Mouse (Mus musculus) spleen, adult 2 months (tissue): ENCODE data around the gene Mrpl40. TPM values are rescaled to one million over a fixed set of nuclear protein-coding genes. Genes with fewer than 3 reads are reported as not detected.
"Not testable (repeated sequence)": the region's sequence is repeated elsewhere in the genome, so short reads cannot be mapped to it uniquely, and the experiment has no call there.

Experiments used
- DNase-seq, 2 experiments: peaks; one replicate each; pipeline versions ENCODE4 v3.0.0 to v3.0.0-alpha.2; 2012 to 2021; ENCODE audit warnings: low spot score in 2 of 2, low read depth in 1 of 2
- H3K27ac ChIP-seq: fragments of 200-500 bp; 2 replicates; pipeline ENCODE4 v1.5.1; 2012; ENCODE audit warnings: low read length, inconsistent platforms; ENCODE audit not compliant: insufficient read depth
- H3K27me3 ChIP-seq: fragments of 200-500 bp; 2 replicates; pipeline ENCODE4 v1.6.1; 2012; ENCODE audit warnings: mild to moderate bottlenecking, moderate library complexity, low read length, inconsistent platforms; ENCODE audit not compliant: control insufficient read depth, insufficient read depth
- H3K36me3 ChIP-seq: fragments of 200-500 bp; 2 replicates; pipeline ENCODE4 v1.6.1; 2012; ENCODE audit warnings: mild to moderate bottlenecking, low read length, inconsistent platforms; ENCODE audit not compliant: control insufficient read depth, insufficient read depth
- H3K4me1 ChIP-seq: fragments of 200-500 bp; 2 replicates; pipeline ENCODE4 v1.6.1; 2011; ENCODE audit warnings: inconsistent platforms; ENCODE audit not compliant: control insufficient read depth, insufficient read depth, insufficient read length
- H3K4me3 ChIP-seq: fragments of 200-500 bp; 2 replicates; pipeline ENCODE4 v1.5.1; 2011; ENCODE audit warnings: mild to moderate bottlenecking, inconsistent platforms; ENCODE audit not compliant: insufficient read depth, insufficient read length; ENCODE audit errors: extremely low read depth
- CTCF ChIP-seq: fragments of 200-500 bp; IDR thresholded peaks from 2 replicates; pipeline ENCODE4 v1.5.1; 2011; ENCODE audit warnings: mild to moderate bottlenecking, inconsistent platforms; ENCODE audit not compliant: insufficient read depth, insufficient read length, insufficient replicate concordance; ENCODE audit errors: extremely low read depth
- POLR2A ChIP-seq: fragments of 200-500 bp; IDR thresholded peaks from 2 replicates; pipeline ENCODE4 v1.6.1; 2011; ENCODE audit warnings: low read depth, low read length, inconsistent platforms
- WGBS: fragments of 180-500 bp; shearing (Covaris S2); methylation state at CpG from one replicate; pipeline ENCODE4 v1.1.7; 2018; 5-methylcytosine and 5-hydroxymethylcytosine counted together
- polyA plus RNA-seq: library from polyadenylated mRNA; depleted of rRNA; stranded (reverse); fragments of >200 nt; gene quantifications from 2 replicates; pipeline ENCODE4 v1.2.3, GENCODE M21; 2012

Gene Mrpl40
- polyA plus RNA-seq, 1 experiment: 6.1 TPM

DNA sequence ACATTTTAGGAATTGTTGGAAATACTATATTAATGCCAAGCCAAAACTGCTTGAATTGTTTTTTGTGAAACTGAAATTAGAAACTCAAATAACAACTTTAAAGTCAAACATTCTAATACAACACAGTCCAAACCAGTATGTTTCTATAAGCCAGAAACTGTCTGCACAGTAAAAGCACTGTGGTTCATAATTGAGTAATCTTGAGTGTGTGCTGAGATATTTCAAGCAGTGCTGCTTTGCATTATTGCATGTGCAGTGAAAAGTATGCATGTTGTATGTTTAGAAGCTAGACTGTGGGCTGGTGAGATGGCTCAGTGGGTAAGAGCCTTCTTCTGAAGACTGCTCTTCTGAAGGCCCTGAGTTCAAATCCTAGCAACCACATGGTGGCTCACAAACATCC is 7.4 kb upstream of the Mrpl40 start:
- Histone ChIP-seq H3K27me3 (no peaks in the 10 kb centered on the region), H3K36me3 (no peaks in the 10 kb centered on the region; the same call in 1 of the 2 replicates), H3K4me1 (no peaks in the 10 kb centered on the region), H3K4me3 (no peak overlapping the region), H3K27ac (no peak overlapping the region)
- no peak for TF ChIP-seq CTCF
- TF ChIP-seq POLR2A: no peak
- DNase-seq: no peak

DNA sequence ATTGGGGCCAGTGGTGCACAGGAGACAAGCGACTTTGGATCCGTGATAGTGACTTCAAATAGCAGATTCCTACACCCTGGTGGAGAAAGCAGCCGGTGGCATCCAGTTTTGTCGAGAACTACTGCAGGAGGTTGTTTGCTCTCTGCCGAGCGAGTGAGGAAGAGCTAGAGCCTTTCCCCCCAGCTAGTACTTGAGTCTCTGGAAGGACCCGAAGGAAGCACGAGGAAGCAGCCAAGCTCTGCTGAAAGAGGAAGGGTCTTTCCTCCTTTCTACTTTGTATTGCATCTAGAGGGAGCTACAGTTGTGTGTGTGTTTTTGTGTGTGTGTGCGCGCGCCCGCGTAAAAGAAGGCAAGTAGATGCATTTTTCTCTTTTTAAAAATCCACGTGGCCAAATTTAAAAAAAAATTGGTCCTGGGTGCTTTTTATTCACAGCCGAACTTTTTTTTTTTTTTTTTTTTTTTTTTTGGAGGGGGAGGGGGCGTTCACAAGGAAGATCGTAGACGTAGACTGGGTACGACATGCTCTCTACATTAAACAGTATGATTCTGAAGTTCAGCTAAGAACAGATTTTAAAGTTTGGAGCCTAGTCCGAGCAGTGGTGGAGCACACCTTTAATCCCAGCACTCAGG is 1.5 kb upstream of the Mrpl40 start:
- no peak for DNase-seq
- no peak for TF ChIP-seq CTCF
- TF ChIP-seq POLR2A: no peak
- peaks cover 4% of the 10 kb centered on the region; the same call in 1 of the 2 replicates for H3K36me3 ChIP-seq
- no peaks in the 10 kb centered on the region for H3K27me3 ChIP-seq
- peak overlapping the region; percentile 98 for H3K27ac ChIP-seq
- peaks cover 3% of the 10 kb centered on the region; the same call in 1 of the 2 replicates for H3K4me1 ChIP-seq
- peak overlapping the region; percentile 100 for H3K4me3 ChIP-seq
- WGBS: 12% methylated on average over 20 of the region's 20 CpGs

DNA sequence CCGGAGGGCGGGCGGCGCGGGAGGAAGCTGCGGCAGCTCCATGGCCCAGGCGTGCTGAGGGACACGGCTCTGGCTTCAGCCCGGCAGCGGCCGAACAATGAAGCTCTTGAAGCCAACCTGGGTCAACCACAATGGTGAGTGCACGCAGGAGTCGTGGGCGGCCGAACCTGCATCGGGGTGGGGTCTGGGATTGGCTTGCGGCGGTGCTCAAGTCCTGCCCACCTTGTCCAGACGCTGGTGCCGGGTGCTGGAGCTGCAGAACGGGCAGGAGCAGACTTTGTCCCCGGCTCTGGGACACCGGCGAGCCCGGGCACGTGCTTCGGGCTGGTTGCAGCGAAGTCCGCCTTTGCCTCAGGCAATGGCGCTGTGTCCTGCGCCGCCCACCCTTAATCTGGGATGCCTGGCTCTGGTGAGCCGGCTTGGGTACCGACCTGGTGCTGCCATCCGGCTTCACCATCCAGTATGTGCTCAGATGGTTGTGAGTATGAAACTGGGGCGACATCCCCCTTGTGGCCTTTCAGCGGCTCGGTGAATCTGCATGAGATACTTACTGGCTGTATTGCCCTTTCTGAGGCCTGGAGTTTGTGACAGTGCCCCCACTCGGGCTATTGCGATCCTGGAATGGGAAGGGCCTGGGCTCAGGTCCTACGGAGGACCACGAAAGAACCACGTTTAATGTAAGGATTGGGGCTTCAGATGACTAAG is 876 bp upstream of the Mrpl40 start:
- peak overlapping the region; percentile 98 for H3K27ac ChIP-seq
- TF ChIP-seq CTCF (no peak), POLR2A (no peak)
- peak; percentile 34 to 45 for DNase-seq
- under 1% methylated on average over 39 of the region's 43 CpGs for WGBS
- H3K27me3 ChIP-seq: no peaks in the 10 kb centered on the region
- H3K36me3 ChIP-seq: peaks cover 10% of the 10 kb centered on the region
- H3K4me3 ChIP-seq: peak overlapping the region; percentile 100
- H3K4me1 ChIP-seq: peaks cover 3% of the 10 kb centered on the region; the same call in 1 of the 2 replicates

DNA sequence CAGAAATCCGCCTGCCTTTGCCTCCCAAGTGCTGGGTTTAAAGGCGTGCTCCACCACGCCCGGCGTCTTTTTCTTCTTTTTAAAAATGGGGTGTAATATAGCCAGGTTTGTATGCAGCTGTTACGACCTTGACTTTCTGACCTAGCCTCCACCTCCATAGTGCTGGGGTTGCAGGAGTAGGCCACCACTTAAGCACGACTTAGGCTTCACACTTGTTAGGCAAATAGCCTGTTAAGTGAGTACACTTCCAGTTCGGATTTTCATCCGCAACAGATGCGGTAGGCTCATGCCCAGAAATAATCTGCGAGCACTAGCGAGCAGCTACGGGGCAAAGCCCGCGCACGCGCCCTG is 596 bp downstream of the Mrpl40 start:
- WGBS: under 1% methylated on average over 17 of the region's 17 CpGs
- Histone ChIP-seq H3K27ac (peak overlapping the region; percentile 57), H3K4me1 (peaks cover 3% of the 10 kb centered on the region; the same call in 1 of the 2 replicates), H3K27me3 (no peaks in the 10 kb centered on the region), H3K36me3 (peaks cover 21% of the 10 kb centered on the region), H3K4me3 (peak overlapping the region; percentile 100)
- DNase-seq: no peak
- TF ChIP-seq CTCF (no peak), POLR2A (no peak)

DNA sequence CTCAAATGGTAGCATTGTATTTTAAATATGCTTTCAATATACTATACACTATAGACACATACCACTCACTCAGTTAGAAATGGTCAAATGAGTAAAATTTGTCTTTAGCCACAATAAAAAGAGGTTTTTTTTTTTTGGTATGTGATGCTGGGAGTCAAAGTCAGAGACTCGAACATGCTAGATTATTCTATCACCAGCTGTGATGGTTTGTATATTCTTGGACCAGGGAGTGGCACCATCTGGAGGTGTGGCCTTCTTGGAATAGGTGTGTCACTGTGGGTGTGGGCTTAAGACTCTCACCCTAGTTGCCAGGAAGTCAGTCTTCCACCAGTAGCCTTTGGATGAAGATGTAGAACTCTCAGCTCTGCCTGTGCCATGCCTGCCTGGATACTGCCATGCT is 6.2 kb downstream of the Mrpl40 start:
- WGBS: 93% methylated on average over 1 of the region's 1 CpGs
- H3K27me3 ChIP-seq, H3K27ac ChIP-seq, H3K4me1 ChIP-seq, DNase-seq, H3K4me3 ChIP-seq: not testable (repeated sequence)
- H3K36me3 ChIP-seq: peaks cover 23% of the 10 kb centered on the region

DNA sequence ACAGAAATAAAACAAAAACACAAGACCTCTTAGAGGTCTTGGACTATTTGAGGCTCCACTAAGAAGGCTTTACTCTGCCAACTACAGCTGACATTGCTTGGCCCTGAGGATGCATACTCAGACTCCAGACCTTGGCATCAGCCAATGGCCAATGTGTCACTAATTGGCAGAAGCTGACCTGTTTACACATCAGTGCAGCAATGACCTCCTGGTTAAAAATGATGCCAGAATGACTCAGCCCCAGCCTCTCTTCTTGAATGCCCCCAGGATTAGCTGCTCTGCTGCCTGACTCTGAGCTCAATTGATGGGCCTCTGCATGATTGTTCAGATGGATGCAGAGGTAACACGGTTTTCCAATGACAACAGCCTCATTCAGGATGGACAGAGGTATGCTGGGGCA is 16.5 kb downstream of the Mrpl40 start:
- H3K27me3 ChIP-seq: no peaks in the 10 kb centered on the region
- WGBS: 74% methylated on average over 1 of the region's 1 CpGs
- no peak for DNase-seq
- TF ChIP-seq CTCF (no peak), POLR2A (no peak)
- no peaks in the 10 kb centered on the region for H3K4me1 ChIP-seq
- H3K27ac ChIP-seq: no peak overlapping the region
- H3K4me3 ChIP-seq: no peak overlapping the region
- no peaks in the 10 kb centered on the region for H3K36me3 ChIP-seq

DNA sequence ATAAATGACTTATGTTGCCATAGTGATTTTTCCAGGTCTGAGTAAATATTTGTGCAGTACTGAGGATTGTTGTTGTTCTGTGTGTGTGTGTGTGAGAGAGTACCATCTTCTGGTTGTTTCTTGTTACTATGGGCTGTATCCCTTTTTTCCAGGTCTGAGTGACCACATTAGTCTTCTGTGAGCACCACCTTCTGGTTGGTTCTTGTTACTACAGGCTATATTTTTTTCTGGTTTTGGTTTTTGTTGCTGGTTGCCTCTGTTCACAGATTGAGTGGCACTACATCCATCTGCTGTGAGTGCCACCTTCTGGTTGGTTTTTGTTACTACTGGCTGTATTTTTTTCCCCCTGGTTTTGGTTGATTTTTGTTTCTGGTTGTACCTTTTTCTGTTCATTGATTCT is 18.1 kb downstream of the Mrpl40 start:
- no peak overlapping the region for H3K27ac ChIP-seq
- H3K4me3 ChIP-seq: no peak overlapping the region
- no peaks in the 10 kb centered on the region for H3K4me1 ChIP-seq
- DNase-seq: peak in 1 of 2 experiments; percentile 38
- TF ChIP-seq CTCF (no peak), POLR2A (no peak)
- no peaks in the 10 kb centered on the region for H3K36me3 ChIP-seq
- no peaks in the 10 kb centered on the region for H3K27me3 ChIP-seq

DNA sequence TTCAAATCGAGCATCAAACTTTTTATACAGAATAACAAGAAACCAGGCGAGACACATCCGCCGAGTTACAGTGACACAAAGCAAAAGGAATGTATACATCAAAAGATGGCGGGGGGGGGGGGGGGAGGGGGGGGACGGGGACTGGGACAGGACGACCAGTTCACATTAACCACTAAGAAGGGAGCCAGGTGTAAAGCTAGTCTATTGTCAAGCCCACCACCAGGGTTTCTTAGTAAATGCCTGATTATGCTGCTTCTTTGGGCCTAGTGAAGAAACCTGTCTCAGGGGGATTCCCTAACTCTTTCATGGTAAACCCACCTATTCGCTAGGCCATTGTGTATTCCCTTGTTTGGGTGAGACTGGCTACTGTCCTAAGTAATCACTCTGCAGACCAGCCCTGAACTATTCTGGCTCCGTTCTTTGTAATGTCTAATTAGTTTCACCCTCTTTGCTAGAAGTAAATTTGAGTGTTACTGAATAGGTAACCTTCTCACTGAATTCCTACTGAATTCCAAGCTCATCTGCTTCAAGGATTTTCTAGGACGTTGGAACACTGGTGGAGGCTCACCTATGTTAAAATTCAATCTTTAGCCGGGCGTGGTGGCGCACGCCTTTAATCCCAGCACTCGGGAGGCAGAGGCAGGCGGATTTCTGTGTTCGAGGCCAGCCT is 27.0 kb downstream of the Mrpl40 start:
- WGBS: 89% methylated on average over 16 of the region's 17 CpGs
- not testable (repeated sequence) for DNase-seq, H3K4me1 ChIP-seq, H3K27ac ChIP-seq, H3K36me3 ChIP-seq, H3K4me3 ChIP-seq, H3K27me3 ChIP-seq
